Mouse (Mus musculus) megakaryocyte, adult 5-6 weeks (primary cell): ENCODE results near the gene Lpar1. TPM values are rescaled to one million over a fixed set of nuclear protein-coding genes. Genes with fewer than 3 reads are reported as not detected.

Experiments used
- total RNA-seq, 2 experiments: library from RNA; stranded (forward) in 1 of 2; stranded (reverse) in 1 of 2; fragments of 153-499, 151-499 nt in 1 of 2; fragments of 221-1000, 200-1000 nt in 1 of 2; gene quantifications; 2 replicates each; pipeline versions ENCODE4 v1.2.3 to v1.2.4; 2015 to 2017

Gene Lpar1
- total RNA-seq, 2 experiments from 2014 or later = 0.80 TPM; not detected in 1

Other genes starting within 250 kb of the Lpar1 start
- 0.16 TPM in 1 of 2 replicates, not detected in the other for gene Olfr267, start 233.8 kb upstream of the Lpar1 start, total RNA-seq (2015)
- not detected in 2 replicates for gene Olfr267, start 233.8 kb upstream of the Lpar1 start, total RNA-seq (2017)